Mouse (Mus musculus) kidney, postnatal 4 days (tissue): ENCODE results near the gene Psg25.
"Not testable (repeated sequence)": the region's sequence is repeated elsewhere in the genome, so short reads cannot be mapped to it uniquely, and the experiment has no call there.

Experiments used
- DNase-seq, 2 experiments: peaks; one replicate each; pipeline ENCODE4 v3.0.0; 2021; ENCODE audit warnings: mixed read lengths in 2 of 2

Gene Psg25

GRCm38 (mm10) chr7:18532169-18532568 lies at the start of gene Psg25:
TSS of gene Psg25 (minus strand) at chr7:18532269.
- no peak for DNase-seq

- no peak for DNase-seq
These were observed 35.1 kb upstream of the Psg25 start, which contains the start of gene Psg27 for GRCm38 (mm10) chr7:18567205-18567604. TSS of gene Psg27 (minus strand) at chr7:18567305.

- no peak for DNase-seq
These were observed 27.8 kb upstream of the Psg25 start for GRCm38 (mm10) chr7:18559850-18560249.

GRCm38 (mm10) chr7:18555751-18556150 lies 23.7 kb upstream of the Psg25 start:
- not testable (repeated sequence) for DNase-seq

- DNase-seq: no peak
These were observed 1.4 kb upstream of the Psg25 start for GRCm38 (mm10) chr7:18533420-18533819.

- no peak for DNase-seq
These were observed 7.4 kb downstream of the Psg25 start for GRCm38 (mm10) chr7:18524668-18525067.

GRCm38 (mm10) chr7:18512848-18513247 lies 19.2 kb downstream of the Psg25 start:
- not testable (repeated sequence) for DNase-seq

- not testable (repeated sequence) for DNase-seq
These were observed 19.7 kb downstream of the Psg25 start for GRCm38 (mm10) chr7:18512417-18512816.

GRCm38 (mm10) chr7:18511479-18511878 lies 20.6 kb downstream of the Psg25 start:
- peak; percentile 7 to 33 for DNase-seq

GRCm38 (mm10) chr7:18484077-18484476 lies 48.0 kb downstream of the Psg25 start, which contains the start of gene Psg26:
TSS of gene Psg26 (minus strand) at chr7:18484177.
- DNase-seq: no peak
